Mouse (Mus musculus): Measurements from ENCODE around the gene Cenpc1. TPM values are rescaled to one million over a fixed set of nuclear protein-coding genes. Genes with fewer than 3 reads are reported as not detected.

The Cenpc1 gene
- polyA plus RNA-seq, 1 experiment from 2014 or later: 39.9 TPM

DNA sequence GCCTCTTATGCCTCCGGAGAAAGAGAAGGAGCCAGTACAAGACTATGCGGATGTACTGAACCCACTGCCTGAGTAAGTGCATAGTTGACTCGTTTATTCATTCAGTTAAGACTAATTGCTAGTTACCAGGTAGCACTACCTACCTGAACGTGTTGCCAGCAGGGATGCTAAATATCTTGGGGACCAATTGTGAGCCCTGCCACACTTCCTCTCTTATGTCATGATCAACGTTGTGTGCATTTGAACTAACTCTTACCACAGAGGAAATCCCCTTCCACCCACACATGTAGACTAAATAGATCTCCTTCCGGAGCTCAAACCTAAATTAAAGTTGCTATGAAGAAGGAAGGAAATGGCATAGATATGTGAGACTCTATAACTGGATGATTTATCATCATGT lies 21.4 kb upstream of the Cenpc1 start:
- Histone ChIP-seq H3K9me3 (ENCODE audit: control insufficient read depth, low read length) (no peaks in the 10 kb centered on the region), H3K9ac (replicated peaks; ENCODE audit: low read length) (no peak overlapping the region), H3K4me2 (ENCODE audit: low read length) (no peak overlapping the region), H3K4me3 (replicated peaks; ENCODE audit: low read depth, low read length) (no peak overlapping the region), H3K27ac (replicated peaks; ENCODE audit: low read depth, low read length) (no peak overlapping the region), H3K36me3 (ENCODE audit: control insufficient read depth, insufficient read depth, low read length) (no peaks in the 10 kb centered on the region), H3K27me3 (ENCODE audit: control insufficient read depth, insufficient read depth, low read length) (no peaks in the 10 kb centered on the region), H3K4me1 (ENCODE audit: control insufficient read depth, insufficient read depth, low read length) (no peaks in the 10 kb centered on the region)
- DNase-seq (no peak), ATAC-seq (ENCODE audit: low FRiP score, low TSS enrichment) (no peak)
- WGBS: 83% methylated on average over 6 of the region's 6 CpGs

DNA sequence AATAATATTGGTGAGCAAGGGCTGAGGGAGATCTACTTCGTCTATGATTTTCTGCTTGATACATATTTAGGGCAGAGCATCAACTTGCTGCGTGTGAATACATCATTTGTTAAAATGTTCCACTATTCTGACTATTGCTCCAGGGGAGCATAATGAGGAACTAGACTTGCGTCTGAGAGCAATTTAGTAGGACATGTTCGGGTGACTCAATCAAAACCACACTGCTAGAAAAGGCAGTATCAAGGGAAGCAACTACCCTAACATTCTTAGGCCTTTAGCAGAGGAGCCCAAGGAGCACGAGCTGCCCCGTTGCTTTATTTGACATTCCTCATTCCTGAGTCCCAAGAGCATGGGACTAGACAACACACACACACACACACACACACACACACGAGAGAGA lies 19.6 kb upstream of the Cenpc1 start:
- Histone ChIP-seq H3K27ac (replicated peaks; ENCODE audit: low read depth, low read length) (no peak overlapping the region), H3K9ac (replicated peaks; ENCODE audit: low read length) (no peak overlapping the region), H3K36me3 (ENCODE audit: control insufficient read depth, insufficient read depth, low read length) (no peaks in the 10 kb centered on the region), H3K9me3 (ENCODE audit: control insufficient read depth, low read length) (no peaks in the 10 kb centered on the region), H3K27me3 (ENCODE audit: control insufficient read depth, insufficient read depth, low read length) (no peaks in the 10 kb centered on the region), H3K4me1 (ENCODE audit: control insufficient read depth, insufficient read depth, low read length) (no peaks in the 10 kb centered on the region), H3K4me2 (ENCODE audit: low read length) (no peak overlapping the region), H3K4me3 (replicated peaks; ENCODE audit: low read depth, low read length) (no peak overlapping the region)
- WGBS: 82% methylated on average over 7 of the region's 7 CpGs
- DNase-seq: no peak
- ATAC-seq (ENCODE audit: low FRiP score, low TSS enrichment): no peak

DNA sequence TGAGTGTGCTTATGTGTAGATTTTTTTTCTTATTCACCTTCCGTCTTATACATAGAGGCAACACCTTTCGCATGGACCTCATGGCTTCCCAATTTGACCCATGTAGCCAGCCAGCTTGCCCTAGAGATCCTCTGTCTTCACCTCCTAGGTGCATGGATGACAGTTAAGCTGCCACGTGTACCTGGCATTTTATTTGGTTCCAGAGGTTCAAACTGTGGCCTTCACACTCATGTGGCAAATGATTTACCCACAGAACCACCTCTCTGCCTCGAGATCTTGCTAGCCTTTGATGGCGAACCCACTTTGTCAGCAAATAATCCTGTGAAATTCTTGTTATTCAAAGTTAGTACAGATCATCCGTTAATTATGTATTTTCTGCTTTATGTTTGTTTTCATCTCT lies 18.6 kb upstream of the Cenpc1 start:
- no peaks in the 10 kb centered on the region for H3K36me3 ChIP-seq (ENCODE audit: control insufficient read depth, insufficient read depth, low read length)
- no peak for ATAC-seq (ENCODE audit: low FRiP score, low TSS enrichment)
- H3K27ac ChIP-seq (replicated peaks; ENCODE audit: low read depth, low read length): no peak overlapping the region
- 89% methylated on average over 6 of the region's 6 CpGs for WGBS
- H3K4me3 ChIP-seq (replicated peaks; ENCODE audit: low read depth, low read length): no peak overlapping the region
- H3K9me3 ChIP-seq (ENCODE audit: control insufficient read depth, low read length): no peaks in the 10 kb centered on the region
- DNase-seq: no peak
- H3K4me2 ChIP-seq (ENCODE audit: low read length): no peak overlapping the region
- no peaks in the 10 kb centered on the region for H3K4me1 ChIP-seq (ENCODE audit: control insufficient read depth, insufficient read depth, low read length)
- H3K9ac ChIP-seq (replicated peaks; ENCODE audit: low read length): no peak overlapping the region
- no peaks in the 10 kb centered on the region for H3K27me3 ChIP-seq (ENCODE audit: control insufficient read depth, insufficient read depth, low read length)

DNA sequence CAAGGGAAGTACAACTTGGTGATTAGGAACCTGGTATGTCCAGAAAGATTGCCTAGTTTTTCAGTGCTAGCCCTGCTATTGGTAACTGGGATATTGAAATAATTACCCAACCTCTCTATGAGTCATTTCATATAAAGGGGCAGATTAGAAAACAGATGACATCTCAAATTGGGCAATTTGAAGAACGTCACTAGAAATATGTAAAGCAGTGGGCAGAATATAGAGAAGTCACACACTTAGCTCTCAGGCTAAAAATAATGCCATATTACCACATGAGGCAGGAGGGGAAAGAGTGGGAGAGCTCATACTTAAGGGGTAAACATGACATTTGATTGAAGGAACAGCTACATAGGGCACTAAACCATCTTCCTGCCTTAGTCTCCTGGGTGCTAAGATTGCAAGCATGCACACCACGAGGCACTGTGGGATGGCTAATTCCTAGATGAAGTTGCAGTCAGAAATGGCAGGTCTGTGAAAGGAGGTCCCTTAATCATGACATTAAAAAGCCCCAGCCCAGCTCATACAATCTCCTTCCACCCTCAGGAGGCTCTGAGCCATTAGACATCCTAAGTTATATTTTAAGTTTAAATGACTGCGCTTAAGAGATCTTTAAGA lies 13.4 kb upstream of the Cenpc1 start:
- Histone ChIP-seq H3K36me3 (ENCODE audit: control insufficient read depth, insufficient read depth, low read length) (no peaks in the 10 kb centered on the region), H3K4me3 (replicated peaks; ENCODE audit: low read depth, low read length) (no peak overlapping the region), H3K4me1 (ENCODE audit: control insufficient read depth, insufficient read depth, low read length) (no peaks in the 10 kb centered on the region), H3K27ac (replicated peaks; ENCODE audit: low read depth, low read length) (no peak overlapping the region), H3K9ac (replicated peaks; ENCODE audit: low read length) (no peak overlapping the region), H3K9me3 (ENCODE audit: control insufficient read depth, low read length) (no peaks in the 10 kb centered on the region), H3K4me2 (ENCODE audit: low read length) (no peak overlapping the region), H3K27me3 (ENCODE audit: control insufficient read depth, insufficient read depth, low read length) (no peaks in the 10 kb centered on the region)
- ATAC-seq (ENCODE audit: low FRiP score, low TSS enrichment): no peak
- no peak for DNase-seq
- 78% methylated on average over 3 of the region's 3 CpGs for WGBS

DNA sequence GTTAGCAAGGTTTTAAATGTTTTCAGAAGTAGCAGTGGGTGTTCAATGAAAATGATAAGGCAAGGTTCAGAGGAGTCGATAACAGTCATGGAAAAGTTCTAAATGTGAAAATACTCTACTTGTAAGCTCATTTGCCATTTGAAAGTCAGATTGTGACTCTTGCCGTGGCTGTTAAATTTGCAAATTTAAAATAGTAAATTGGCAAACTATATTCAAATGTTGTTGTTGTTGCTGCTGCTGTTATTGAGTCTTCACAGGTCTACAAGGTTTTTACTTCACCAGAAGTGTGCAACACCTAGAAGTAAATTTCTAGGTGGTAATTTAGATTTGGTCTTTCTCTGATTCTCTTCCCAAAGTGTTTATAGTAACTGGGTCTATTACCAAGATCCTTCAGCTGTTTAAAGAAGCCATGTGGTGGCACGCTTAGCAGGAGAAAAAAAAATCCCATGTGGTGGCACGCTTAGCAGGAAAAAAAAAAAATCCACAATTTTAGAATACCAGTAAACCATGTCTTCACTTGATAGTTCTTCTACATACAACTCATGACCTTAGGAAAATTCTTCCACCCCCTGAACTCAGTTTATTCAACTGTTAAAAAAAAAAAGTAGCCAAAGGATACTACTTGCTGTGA lies 7.5 kb upstream of the Cenpc1 start:
- 88% methylated on average over 4 of the region's 4 CpGs for WGBS
- H3K27ac ChIP-seq (replicated peaks; ENCODE audit: low read depth, low read length): no peak overlapping the region

DNA sequence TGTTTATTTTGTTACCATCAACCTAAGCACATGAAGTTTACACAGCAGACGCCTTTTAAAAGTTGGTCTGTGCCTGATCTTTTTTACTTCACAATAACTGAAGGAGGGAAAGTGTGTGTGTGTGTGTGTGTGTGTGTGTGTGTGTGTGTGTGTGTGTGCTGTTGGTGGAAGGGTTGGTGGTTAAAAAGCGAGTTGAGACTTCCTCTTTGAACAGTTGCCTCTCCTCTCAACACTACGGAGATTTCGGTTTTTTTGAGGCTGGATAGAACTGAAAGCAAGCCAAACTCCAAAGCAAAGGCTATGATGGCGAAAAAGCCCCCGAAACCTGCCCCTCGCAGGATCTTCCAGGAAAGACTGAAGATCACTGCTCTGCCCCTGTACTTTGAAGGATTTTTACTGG lies 6.2 kb upstream of the Cenpc1 start, which contains the start of gene Stap1:
TSS of gene Stap1 (plus strand) at position 209 of the 400 bp plus-strand sequence.
- Histone ChIP-seq H3K27me3 (ENCODE audit: control insufficient read depth, insufficient read depth, low read length) (no peaks in the 10 kb centered on the region), H3K4me1 (ENCODE audit: control insufficient read depth, insufficient read depth, low read length) (no peaks in the 10 kb centered on the region), H3K4me2 (ENCODE audit: low read length) (no peak within 1 kb of the TSS), H3K9me3 (ENCODE audit: control insufficient read depth, low read length) (no peaks in the 10 kb centered on the region), H3K9ac (replicated peaks; ENCODE audit: low read length) (no peak within 1 kb of the TSS), H3K27ac (replicated peaks; ENCODE audit: low read depth, low read length) (no peak within 1 kb of the TSS), H3K4me3 (replicated peaks; ENCODE audit: low read depth, low read length) (no peak within 1 kb of the TSS), H3K36me3 (ENCODE audit: control insufficient read depth, insufficient read depth, low read length) (no peaks in the 10 kb centered on the region)
- no peak for ATAC-seq (ENCODE audit: low FRiP score, low TSS enrichment)
- WGBS: 81% methylated on average over 7 of the region's 7 CpGs
- DNase-seq: no peak

More for the DNA sequence above, 7.5 kb upstream of the Cenpc1 start:
- no peaks in the 10 kb centered on the region for H3K27me3 ChIP-seq (ENCODE audit: control insufficient read depth, insufficient read depth, low read length)
- H3K4me2 ChIP-seq (ENCODE audit: low read length): no peak overlapping the region
- no peak for DNase-seq
- no peak overlapping the region for H3K9ac ChIP-seq (replicated peaks; ENCODE audit: low read length)
- H3K4me1 ChIP-seq (ENCODE audit: control insufficient read depth, insufficient read depth, low read length): no peaks in the 10 kb centered on the region
- H3K9me3 ChIP-seq (ENCODE audit: control insufficient read depth, low read length): no peaks in the 10 kb centered on the region
- H3K4me3 ChIP-seq (replicated peaks; ENCODE audit: low read depth, low read length): no peak overlapping the region
- H3K36me3 ChIP-seq (ENCODE audit: control insufficient read depth, insufficient read depth, low read length): no peaks in the 10 kb centered on the region
- ATAC-seq (ENCODE audit: low FRiP score, low TSS enrichment): no peak

DNA sequence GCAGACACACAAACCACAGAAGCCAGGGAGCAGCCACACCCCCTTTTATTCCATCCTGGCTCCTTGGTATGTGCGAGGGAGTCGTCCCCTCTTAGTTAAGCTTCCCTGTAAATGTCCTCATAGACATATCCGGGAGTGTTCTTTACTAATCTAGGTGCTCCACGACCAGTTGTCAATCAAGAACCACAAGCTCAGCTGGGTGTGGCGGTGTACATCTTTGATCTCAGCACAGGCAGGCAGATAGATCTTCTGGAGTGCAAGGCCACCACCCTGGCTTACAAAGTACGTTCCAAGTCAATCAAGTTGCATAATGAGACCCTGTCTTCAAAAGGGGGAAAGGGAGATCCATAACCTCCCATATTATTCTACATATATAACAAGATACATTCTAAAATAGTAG lies 3.7 kb upstream of the Cenpc1 start:
- no peak overlapping the region for H3K4me3 ChIP-seq (replicated peaks; ENCODE audit: low read depth, low read length)
- no peaks in the 10 kb centered on the region for H3K9me3 ChIP-seq (ENCODE audit: control insufficient read depth, low read length)
- no peaks in the 10 kb centered on the region for H3K27me3 ChIP-seq (ENCODE audit: control insufficient read depth, insufficient read depth, low read length)
- WGBS: 75% methylated on average over 6 of the region's 6 CpGs
- no peaks in the 10 kb centered on the region for H3K36me3 ChIP-seq (ENCODE audit: control insufficient read depth, insufficient read depth, low read length)
- no peak overlapping the region for H3K27ac ChIP-seq (replicated peaks; ENCODE audit: low read depth, low read length)
- no peak overlapping the region for H3K4me2 ChIP-seq (ENCODE audit: low read length)
- H3K4me1 ChIP-seq (ENCODE audit: control insufficient read depth, insufficient read depth, low read length): 0 out of 2 replicates have a peak, but pooled peaks cover under 1% of the 10 kb centered on the region
- H3K9ac ChIP-seq (replicated peaks; ENCODE audit: low read length): no peak overlapping the region
- DNase-seq (no peak), ATAC-seq (ENCODE audit: low FRiP score, low TSS enrichment) (no peak)

DNA sequence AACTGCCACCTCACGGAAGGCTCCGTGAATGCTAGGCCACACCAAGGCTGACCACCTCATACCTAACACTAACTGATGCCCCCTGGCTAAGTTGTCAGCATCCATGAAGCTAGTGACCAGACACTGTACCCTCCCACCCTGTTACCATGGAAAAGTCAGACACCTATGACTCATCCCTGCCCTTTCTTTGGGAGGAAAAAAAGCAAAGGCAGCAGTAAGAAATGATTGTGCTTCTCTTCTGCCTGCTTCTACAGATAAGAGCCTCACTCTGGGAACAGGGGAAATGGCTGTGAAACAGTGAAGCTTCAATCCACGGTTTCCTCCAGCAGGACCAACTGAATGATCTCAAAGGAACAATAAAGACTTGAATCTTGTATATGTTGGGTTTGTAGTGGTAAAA lies 3.1 kb upstream of the Cenpc1 start:
- Histone ChIP-seq H3K4me3 (replicated peaks; ENCODE audit: low read depth, low read length) (no peak overlapping the region), H3K4me1 (ENCODE audit: control insufficient read depth, insufficient read depth, low read length) (peaks cover 7% of the 10 kb centered on the region; the same call in 1 of the 2 replicates), H3K9ac (replicated peaks; ENCODE audit: low read length) (no peak overlapping the region), H3K27me3 (ENCODE audit: control insufficient read depth, insufficient read depth, low read length) (no peaks in the 10 kb centered on the region), H3K9me3 (ENCODE audit: control insufficient read depth, low read length) (no peaks in the 10 kb centered on the region), H3K36me3 (ENCODE audit: control insufficient read depth, insufficient read depth, low read length) (no peaks in the 10 kb centered on the region), H3K27ac (replicated peaks; ENCODE audit: low read depth, low read length) (no peak overlapping the region), H3K4me2 (ENCODE audit: low read length) (no peak overlapping the region)
- 90% methylated on average over 3 of the region's 3 CpGs for WGBS
- ATAC-seq (ENCODE audit: low FRiP score, low TSS enrichment): no peak
- DNase-seq: no peak

DNA sequence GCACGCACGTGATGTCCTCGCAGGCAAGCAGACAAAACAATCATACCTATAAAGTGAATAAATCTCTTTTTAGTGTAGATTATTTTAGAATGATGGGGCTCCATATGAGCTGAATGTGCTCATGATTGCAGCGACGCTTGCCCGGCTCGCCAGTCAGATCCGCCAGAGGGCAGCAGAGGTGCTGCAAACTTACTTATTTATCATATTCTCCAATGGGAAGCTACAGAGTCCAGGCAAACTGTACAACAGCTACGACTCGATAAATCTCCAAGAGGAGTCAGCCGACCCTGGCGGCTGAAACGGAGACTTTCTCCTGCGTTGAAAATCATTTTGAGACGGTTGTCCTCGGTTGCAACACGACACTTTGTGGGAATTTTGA lies 1.2 kb upstream of the Cenpc1 start:
- no peak overlapping the region for H3K27ac ChIP-seq (replicated peaks; ENCODE audit: low read depth, low read length)
- WGBS: 1% methylated on average over 17 of the region's 17 CpGs

More for the DNA sequence above, 1.2 kb upstream of the Cenpc1 start:
- DNase-seq: peak; percentile 93
- H3K27me3 ChIP-seq (ENCODE audit: control insufficient read depth, insufficient read depth, low read length): no peaks in the 10 kb centered on the region
- no peaks in the 10 kb centered on the region for H3K9me3 ChIP-seq (ENCODE audit: control insufficient read depth, low read length)
- peak overlapping the region; percentile 65 for H3K4me2 ChIP-seq (ENCODE audit: low read length)
- H3K36me3 ChIP-seq (ENCODE audit: control insufficient read depth, insufficient read depth, low read length): no peaks in the 10 kb centered on the region
- H3K9ac ChIP-seq (replicated peaks; ENCODE audit: low read length): peak overlapping the region; percentile 27; the same call in 1 of the 2 replicates
- peak; percentile 41 for ATAC-seq (ENCODE audit: low FRiP score, low TSS enrichment)
- peak overlapping the region; percentile 79 for H3K4me3 ChIP-seq (replicated peaks; ENCODE audit: low read depth, low read length)
- peaks cover 10% of the 10 kb centered on the region; the same call in 1 of the 2 replicates for H3K4me1 ChIP-seq (ENCODE audit: control insufficient read depth, insufficient read depth, low read length)

All from midbrain, embryonic 14.5 days (tissue).